Mouse (Mus musculus) spleen, adult 2 months (tissue): ENCODE results near the gene Rnasel.

Experiments
- CTCF ChIP-seq: fragments of 200-500 bp; IDR thresholded peaks from 2 replicates; pipeline ENCODE4 v1.5.1; 2011; ENCODE audit warnings: mild to moderate bottlenecking, inconsistent platforms; ENCODE audit not compliant: insufficient read depth, insufficient read length, insufficient replicate concordance; ENCODE audit errors: extremely low read depth
- POLR2A ChIP-seq: fragments of 200-500 bp; IDR thresholded peaks from 2 replicates; pipeline ENCODE4 v1.6.1; 2011; ENCODE audit warnings: low read depth, low read length, inconsistent platforms

DNA sequence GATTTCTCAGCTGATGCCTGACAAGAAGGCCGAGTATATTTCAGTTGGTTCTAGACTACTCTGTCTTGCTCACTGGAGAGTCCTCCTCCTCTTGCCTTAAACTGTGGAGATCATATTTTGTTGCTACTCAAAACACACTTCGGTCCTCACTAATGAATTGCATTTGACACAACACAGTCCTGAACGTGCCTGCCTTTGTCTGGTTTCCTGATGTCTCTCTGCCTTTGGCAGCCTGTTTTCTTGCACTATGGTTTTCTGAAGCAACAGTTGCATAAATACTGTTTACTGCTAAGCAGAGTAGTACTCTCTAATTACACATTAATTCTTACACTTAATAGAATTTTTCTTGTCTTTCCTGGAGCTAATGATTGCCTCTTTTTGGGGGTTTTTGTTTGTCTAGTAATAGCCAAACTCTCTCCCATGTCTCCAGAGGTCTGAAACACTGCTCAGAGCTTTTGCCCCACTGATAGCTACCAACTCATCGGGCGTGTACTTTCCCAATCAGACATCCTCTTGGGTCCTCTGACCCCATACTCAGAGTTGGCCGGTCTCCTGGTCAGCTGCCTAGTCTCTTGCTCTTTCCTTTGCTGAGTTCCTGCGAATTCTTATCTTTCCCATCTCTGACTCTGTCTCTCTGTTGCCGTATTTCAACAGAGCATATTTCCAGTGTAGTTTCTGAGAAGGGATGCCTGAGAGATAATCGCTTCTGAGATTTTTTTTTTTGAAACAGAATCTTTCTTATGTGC, 27.5 kb upstream of the Rnasel start:
- TF ChIP-seq CTCF, result no peak
- TF ChIP-seq POLR2A, result no peak
